Mouse (Mus musculus): ENCODE results near the gene Dexi. TPM values are rescaled to one million over a fixed set of nuclear protein-coding genes. Genes with fewer than 3 reads are reported as not detected.

The Dexi gene
- polyA plus RNA-seq, 1 experiment: 84.5 TPM

DNA sequence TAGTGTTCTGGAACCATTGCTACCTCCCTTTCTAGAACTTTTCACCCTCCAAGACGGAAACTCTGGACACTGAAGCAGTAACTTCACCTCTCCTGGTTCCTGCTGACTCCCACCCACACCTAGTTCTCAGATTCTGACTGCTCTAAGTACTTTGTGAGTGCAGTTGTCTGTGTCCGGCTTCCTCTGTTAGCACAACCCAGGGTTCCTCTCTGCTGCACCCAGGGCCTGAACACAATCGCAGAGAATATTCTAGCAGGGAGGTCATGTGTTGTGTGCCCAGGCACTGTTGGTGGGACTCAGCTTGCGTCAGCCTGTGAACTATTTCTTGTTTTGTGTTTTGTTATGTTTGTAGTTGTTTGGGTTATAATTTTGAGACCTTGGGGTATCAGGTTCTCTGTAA is 51.1 kb downstream of the Dexi start:
- TF ChIP-seq CTCF (IDR thresholded peaks at IDR 0.05; ENCODE audit: extremely low read depth, insufficient read depth, low read length) (no peak), POLR2A (IDR thresholded peaks at IDR 0.05; ENCODE audit: extremely low read depth, insufficient read depth, low read length) (no peak)
- Histone ChIP-seq H3K4me1 (ENCODE audit: control insufficient read depth, insufficient read depth, low read length) (no peaks in the 10 kb centered on the region), H3K4me3 (ENCODE audit: insufficient read depth, low read length) (no peak overlapping the region), H3K27ac (ENCODE audit: insufficient read depth, low read length) (no peak overlapping the region)

- no peaks in the 10 kb centered on the region for H3K4me1 ChIP-seq (ENCODE audit: control insufficient read depth, insufficient read depth, low read length)
- TF ChIP-seq CTCF (IDR thresholded peaks at IDR 0.05; ENCODE audit: extremely low read depth, insufficient read depth, low read length) (no peak), POLR2A (IDR thresholded peaks at IDR 0.05; ENCODE audit: extremely low read depth, insufficient read depth, low read length) (no peak)
- no peak overlapping the region for H3K27ac ChIP-seq (ENCODE audit: insufficient read depth, low read length)
- no peak overlapping the region for H3K4me3 ChIP-seq (ENCODE audit: insufficient read depth, low read length)
These were observed 52.2 kb downstream of the Dexi start for GRCm38 (mm10) chr16:10490503-10491150.

DNA sequence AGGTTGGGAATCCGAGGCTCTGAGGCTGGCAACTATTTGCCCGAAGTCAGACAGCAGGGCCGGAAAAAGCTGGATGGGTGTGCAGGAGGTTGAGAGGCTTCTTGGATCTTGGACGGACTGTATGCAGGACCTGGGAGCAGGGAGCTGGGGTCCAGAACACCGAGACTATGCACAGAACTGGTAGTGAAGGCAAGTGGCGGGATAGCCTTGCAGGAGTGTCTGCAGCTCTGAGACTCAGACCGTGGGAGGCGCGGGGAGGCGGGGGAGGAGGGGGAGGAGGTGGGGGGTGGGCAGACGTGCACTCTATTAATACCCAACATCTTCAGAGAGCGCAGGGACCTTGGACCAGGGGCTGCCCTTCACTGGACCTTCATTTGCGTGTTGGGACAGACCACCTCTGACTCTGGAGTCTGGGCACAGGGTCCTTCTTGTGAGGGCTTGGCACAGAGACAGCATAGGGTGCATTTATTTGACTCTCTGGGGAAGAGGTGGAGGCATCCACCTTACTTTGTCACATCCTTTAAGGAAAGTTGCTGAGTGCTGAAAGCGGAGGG is 52.9 kb downstream of the Dexi start:
- no peak overlapping the region for H3K27ac ChIP-seq (ENCODE audit: insufficient read depth, low read length)
- TF ChIP-seq POLR2A (IDR thresholded peaks at IDR 0.05; ENCODE audit: extremely low read depth, insufficient read depth, low read length) (no peak), CTCF (IDR thresholded peaks at IDR 0.05; ENCODE audit: extremely low read depth, insufficient read depth, low read length) (no peak)
- H3K4me1 ChIP-seq (ENCODE audit: control insufficient read depth, insufficient read depth, low read length): no peaks in the 10 kb centered on the region
- no peak overlapping the region for H3K4me3 ChIP-seq (ENCODE audit: insufficient read depth, low read length)

GRCm38 (mm10) chr16:10489483-10489882 is 53.4 kb downstream of the Dexi start:
- TF ChIP-seq CTCF (IDR thresholded peaks at IDR 0.05; ENCODE audit: extremely low read depth, insufficient read depth, low read length) (no peak), POLR2A (IDR thresholded peaks at IDR 0.05; ENCODE audit: extremely low read depth, insufficient read depth, low read length) (no peak)
- Histone ChIP-seq H3K4me1 (ENCODE audit: control insufficient read depth, insufficient read depth, low read length) (no peaks in the 10 kb centered on the region), H3K27ac (ENCODE audit: insufficient read depth, low read length) (no peak overlapping the region), H3K4me3 (ENCODE audit: insufficient read depth, low read length) (no peak overlapping the region)

DNA sequence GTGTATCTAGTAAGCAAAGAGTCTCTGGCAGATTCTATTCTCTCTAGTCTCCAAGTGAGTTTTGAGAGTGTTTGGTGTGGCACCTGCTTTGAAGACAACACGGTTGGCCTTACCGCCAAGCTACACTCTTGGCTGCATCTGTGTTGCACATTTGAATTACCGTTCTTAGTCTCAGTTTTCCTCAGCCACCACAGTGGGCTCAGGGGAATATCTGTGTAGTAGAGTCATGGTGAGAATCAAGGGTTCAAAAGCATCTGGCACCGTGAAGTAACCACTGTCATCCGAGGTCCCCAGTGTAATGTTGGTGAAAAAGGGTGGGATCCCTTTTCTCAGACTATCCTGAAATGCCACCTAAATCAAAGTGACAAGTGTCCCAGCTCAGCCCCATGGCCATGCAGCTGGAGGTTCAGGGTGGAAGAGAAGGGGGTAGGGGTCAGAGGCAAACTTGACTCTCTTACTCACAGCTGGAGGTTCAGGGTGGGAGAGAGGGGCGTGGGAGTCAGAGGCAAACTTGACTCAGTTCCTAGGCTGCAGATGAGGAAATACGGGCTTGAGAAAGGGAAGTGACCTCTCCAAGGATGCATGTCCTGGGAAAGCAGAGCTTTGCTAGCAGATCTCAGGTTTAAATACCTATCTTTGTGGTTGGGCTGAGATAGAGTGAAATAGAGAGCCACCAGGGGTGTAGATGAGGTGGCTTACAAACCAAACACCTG is 53.9 kb downstream of the Dexi start:
- no peaks in the 10 kb centered on the region for H3K4me1 ChIP-seq (ENCODE audit: control insufficient read depth, insufficient read depth, low read length)
- TF ChIP-seq POLR2A (IDR thresholded peaks at IDR 0.05; ENCODE audit: extremely low read depth, insufficient read depth, low read length) (no peak), CTCF (IDR thresholded peaks at IDR 0.05; ENCODE audit: extremely low read depth, insufficient read depth, low read length) (no peak)
- no peak overlapping the region for H3K4me3 ChIP-seq (ENCODE audit: insufficient read depth, low read length)
- no peak overlapping the region for H3K27ac ChIP-seq (ENCODE audit: insufficient read depth, low read length)

- Histone ChIP-seq H3K27ac (ENCODE audit: insufficient read depth, low read length) (no peak overlapping the region), H3K4me3 (ENCODE audit: insufficient read depth, low read length) (no peak overlapping the region), H3K4me1 (ENCODE audit: control insufficient read depth, insufficient read depth, low read length) (no peaks in the 10 kb centered on the region)
- TF ChIP-seq POLR2A (IDR thresholded peaks at IDR 0.05; ENCODE audit: extremely low read depth, insufficient read depth, low read length) (no peak), CTCF (IDR thresholded peaks at IDR 0.05; ENCODE audit: extremely low read depth, insufficient read depth, low read length) (no peak)
These were observed 54.9 kb downstream of the Dexi start for GRCm38 (mm10) chr16:10487895-10488493.

DNA sequence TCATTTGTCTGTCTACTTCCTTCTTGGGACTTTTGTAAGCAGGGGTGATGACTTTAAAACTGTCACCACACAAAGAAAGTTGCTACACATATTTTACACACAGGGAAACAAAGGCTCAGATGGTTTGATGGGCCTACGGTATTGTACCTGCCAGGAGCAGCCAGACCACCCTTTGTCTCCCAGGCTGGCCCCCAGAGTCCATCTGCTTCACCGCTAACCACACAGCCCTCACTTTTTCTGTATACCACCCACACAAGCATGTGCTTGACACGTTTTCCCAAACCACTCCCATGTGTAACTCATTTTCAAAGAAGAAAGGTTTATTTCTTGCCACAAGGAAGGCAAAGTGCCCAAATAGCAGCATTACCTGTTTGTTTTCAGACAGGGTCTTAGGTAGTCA is 55.9 kb downstream of the Dexi start:
- no peak for TF ChIP-seq POLR2A (IDR thresholded peaks at IDR 0.05; ENCODE audit: extremely low read depth, insufficient read depth, low read length)
- TF ChIP-seq CTCF (IDR thresholded peaks at IDR 0.05; ENCODE audit: extremely low read depth, insufficient read depth, low read length): no peak
- Histone ChIP-seq H3K4me3 (ENCODE audit: insufficient read depth, low read length) (no peak overlapping the region), H3K4me1 (ENCODE audit: control insufficient read depth, insufficient read depth, low read length) (no peaks in the 10 kb centered on the region), H3K27ac (ENCODE audit: insufficient read depth, low read length) (no peak overlapping the region)

DNA sequence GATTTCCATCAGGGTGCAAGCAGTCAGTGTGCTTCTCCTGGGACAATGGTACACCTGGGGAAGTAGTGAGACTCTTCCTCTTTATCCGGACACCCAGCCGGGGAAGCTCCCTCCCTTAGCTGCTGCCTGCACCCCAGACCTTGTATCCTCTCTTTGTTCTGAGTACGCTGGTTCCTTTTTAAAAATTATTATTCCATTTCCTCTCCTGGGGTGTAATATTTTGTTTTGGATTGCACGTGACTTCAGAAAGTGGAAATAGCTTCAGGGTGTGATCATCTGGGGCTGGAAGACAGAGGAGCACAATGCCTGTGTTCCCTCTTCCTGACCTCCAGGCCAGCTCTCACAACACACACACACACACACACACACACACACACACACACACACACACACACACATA is 60.5 kb downstream of the Dexi start:
- H3K4me3 ChIP-seq (ENCODE audit: insufficient read depth, low read length): no peak overlapping the region
- no peaks in the 10 kb centered on the region for H3K4me1 ChIP-seq (ENCODE audit: control insufficient read depth, insufficient read depth, low read length)
- H3K27ac ChIP-seq (ENCODE audit: insufficient read depth, low read length): no peak overlapping the region
- TF ChIP-seq POLR2A (IDR thresholded peaks at IDR 0.05; ENCODE audit: extremely low read depth, insufficient read depth, low read length) (no peak), CTCF (IDR thresholded peaks at IDR 0.05; ENCODE audit: extremely low read depth, insufficient read depth, low read length) (no peak)

- no peak for TF ChIP-seq CTCF (IDR thresholded peaks at IDR 0.05; ENCODE audit: extremely low read depth, insufficient read depth, low read length)
- no peak for TF ChIP-seq POLR2A (IDR thresholded peaks at IDR 0.05; ENCODE audit: extremely low read depth, insufficient read depth, low read length)
- Histone ChIP-seq H3K4me3 (ENCODE audit: insufficient read depth, low read length) (no peak within 1 kb of the TSS), H3K27ac (ENCODE audit: insufficient read depth, low read length) (no peak within 1 kb of the TSS), H3K4me1 (ENCODE audit: control insufficient read depth, insufficient read depth, low read length) (no peaks in the 10 kb centered on the region)
These were observed 63.0 kb downstream of the Dexi start, which contains the start of gene Ciita for GRCm38 (mm10) chr16:10479857-10480256. TSS of gene Ciita (plus strand) at chr16:10480059.

All from cortical plate, adult 2 months (tissue).